In the genomic region with DNA sequence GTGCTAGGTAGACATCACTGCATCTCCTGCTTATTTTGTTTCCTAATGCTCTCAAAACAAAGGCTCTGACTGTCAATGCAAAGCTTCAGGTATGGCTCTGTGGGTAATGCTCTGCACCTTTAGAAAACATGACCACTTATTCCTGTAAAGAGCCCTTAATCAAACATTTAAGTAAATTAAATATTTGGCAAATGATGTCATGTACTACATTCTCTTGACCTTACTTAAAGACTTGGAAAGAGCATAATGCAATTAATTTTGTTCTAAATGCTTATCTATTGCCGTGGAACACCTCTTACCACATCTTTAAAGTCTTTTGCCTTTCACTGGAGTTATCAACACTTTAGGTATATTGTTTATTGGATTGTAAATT, we compare ENCODE assay signal across 16 mouse cellular contexts.
DNase-seq lines count a peak whose midpoint lies in the region; ATAC-seq and TF ChIP-seq lines count a peak whose summit lies in the region.
"Had no signal": no experiment of that assay in that cellular context is flagged by ENCODE, and none has a peak within 500 bp of the region (broad histone marks: within the 10 kb centered on the region; RNA-seq: fewer than 3 reads in every experiment).

No protein-coding gene starts in this region.

- H3K4me3 ChIP-seq in heart, adult 2 months = no peak overlapping the region
- H3K4me3 ChIP-seq in heart, embryonic 11.5 days (ENCODE audit: low read depth, low read length) = no peak overlapping the region
- H3K4me3 ChIP-seq in lung, embryonic 14.5 days (ENCODE audit: low read depth, low read length) = no peak overlapping the region
- no peak overlapping the region for H3K4me3 ChIP-seq in brown adipose tissue, adult 24 weeks (ENCODE audit: insufficient read depth, low read depth, low read length)
- no peak overlapping the region for H3K4me3 ChIP-seq in stomach, postnatal 0 days (ENCODE audit: low read depth, low read length)
- H3K4me3 ChIP-seq in kidney, embryonic 16.5 days (ENCODE audit: low read length) = no peak overlapping the region
- H3K4me3 ChIP-seq: embryonic facial prominence, embryonic 13.5 days; forebrain, embryonic 13.5 days; hindbrain, embryonic 15.5 days had no signal

- TF ChIP-seq POLR2A in heart, adult 2 months (IDR thresholded peaks at IDR 0.05; ENCODE audit: insufficient read depth, low read depth, low read length) = no peak

- H3K36me3 ChIP-seq in heart, adult 2 months (ENCODE audit: control insufficient read depth, insufficient read depth, low read length) = peaks cover 2% of the 10 kb centered on the region; the same call in 1 of the 2 replicates
- H3K36me3 ChIP-seq in heart, embryonic 11.5 days (ENCODE audit: control insufficient read depth, insufficient read depth, low read length) = no peaks in the 10 kb centered on the region
- H3K36me3 ChIP-seq in lung, embryonic 14.5 days (ENCODE audit: insufficient read depth) = no peaks in the 10 kb centered on the region
- no peaks in the 10 kb centered on the region for H3K36me3 ChIP-seq in stomach, postnatal 0 days (ENCODE audit: control insufficient read depth, insufficient read depth, low read length)
- H3K36me3 ChIP-seq in kidney, embryonic 16.5 days (ENCODE audit: insufficient read depth, low read length) = no peaks in the 10 kb centered on the region
- H3K36me3 ChIP-seq: embryonic facial prominence, embryonic 13.5 days; hindbrain, embryonic 15.5 days had no signal

- H3K9me3 ChIP-seq in heart, embryonic 11.5 days (replicated peaks; ENCODE audit: control insufficient read depth, low read length) = no peaks in the 10 kb centered on the region
- H3K9me3 ChIP-seq in lung, embryonic 14.5 days (ENCODE audit: low read depth, low read length) = no peaks in the 10 kb centered on the region
- H3K9me3 ChIP-seq in stomach, postnatal 0 days (ENCODE audit: control insufficient read depth, low read length) = no peaks in the 10 kb centered on the region
- H3K9me3 ChIP-seq in kidney, embryonic 16.5 days (ENCODE audit: low read length) = no peaks in the 10 kb centered on the region
- H3K9me3 ChIP-seq: embryonic facial prominence, embryonic 13.5 days; forebrain, embryonic 13.5 days; hindbrain, embryonic 15.5 days had no signal

- peak overlapping the region; percentile 34; the same call in 1 of the 2 replicates for H3K9ac ChIP-seq in heart, adult 2 months (ENCODE audit: low read depth, low read length)
- no peak overlapping the region for H3K9ac ChIP-seq in heart, embryonic 11.5 days (ENCODE audit: low read depth, low read length)
- H3K9ac ChIP-seq in lung, embryonic 14.5 days = no peak overlapping the region
- no peak overlapping the region for H3K9ac ChIP-seq in stomach, postnatal 0 days (ENCODE audit: low read length)
- H3K9ac ChIP-seq in kidney, embryonic 16.5 days (replicated peaks; ENCODE audit: low read length) = no peak overlapping the region
- H3K9ac ChIP-seq: embryonic facial prominence, embryonic 13.5 days; forebrain, embryonic 13.5 days; forebrain, postnatal 0 days; hindbrain, embryonic 15.5 days had no signal

- intact Hi-C loops in heart, adult 2 months (cut with DNase I) = loop anchor here (5.0 kb wide), 1 partner anchor 72 kb away; a partner anchor contains a TSS

- no peak for DNase-seq in heart, adult 2 months
- DNase-seq in lung, embryonic 14.5 days = peak; percentile 20
- DNase-seq in lung, postnatal 14 days = no peak
- DNase-seq in stomach, postnatal 0 days (ENCODE audit: low spot score) = no peak
- DNase-seq: adrenal gland, postnatal 10 days; cerebellum, adult 18-20 months; cerebellum, adult 9-11 months; cerebellum, postnatal 36 days; forebrain, postnatal 0 days; gastrocnemius, postnatal 25 days had no signal

- peak overlapping the region; percentile 42 for H3K27ac ChIP-seq in heart, adult 2 months
- no peak overlapping the region for H3K27ac ChIP-seq in heart, embryonic 11.5 days (ENCODE audit: low read depth, low read length)
- H3K27ac ChIP-seq in lung, embryonic 14.5 days (ENCODE audit: low read depth) = no peak overlapping the region
- H3K27ac ChIP-seq in brown adipose tissue, adult 24 weeks (replicated peaks; ENCODE audit: low read depth, low read length) = peak overlapping the region; percentile 71
- peak overlapping the region; percentile 75 for H3K27ac ChIP-seq in stomach, postnatal 0 days (replicated peaks)
- no peak overlapping the region for H3K27ac ChIP-seq in kidney, embryonic 16.5 days (ENCODE audit: low read length)
- H3K27ac ChIP-seq: embryonic facial prominence, embryonic 13.5 days; forebrain, embryonic 13.5 days; hindbrain, embryonic 15.5 days had no signal

- no peaks in the 10 kb centered on the region for H3K27me3 ChIP-seq in heart, adult 2 months (ENCODE audit: control insufficient read depth, insufficient read depth, low read length)
- H3K27me3 ChIP-seq in heart, embryonic 11.5 days (ENCODE audit: control insufficient read depth, insufficient read depth, low read length) = no peaks in the 10 kb centered on the region
- no peaks in the 10 kb centered on the region for H3K27me3 ChIP-seq in lung, embryonic 14.5 days (ENCODE audit: insufficient read depth, low read length)
- no peaks in the 10 kb centered on the region for H3K27me3 ChIP-seq in stomach, postnatal 0 days (ENCODE audit: control insufficient read depth, insufficient read depth, low read length)
- H3K27me3 ChIP-seq in kidney, embryonic 16.5 days (ENCODE audit: insufficient read depth, low read length) = no peaks in the 10 kb centered on the region
- H3K27me3 ChIP-seq: embryonic facial prominence, embryonic 13.5 days; forebrain, embryonic 13.5 days; hindbrain, embryonic 15.5 days had no signal

- WGBS in heart, adult 2 months = 64% methylated on average over 1 of the region's 1 CpGs
- 59% methylated on average over 1 of the region's 1 CpGs for WGBS in heart, embryonic 11.5 days (ENCODE audit: insufficient replicate concordance)
- WGBS in lung, embryonic 14.5 days = 26% methylated on average over 1 of the region's 1 CpGs
- WGBS in stomach, postnatal 0 days = 24% methylated on average over 1 of the region's 1 CpGs
- 52% methylated on average over 1 of the region's 1 CpGs for WGBS in kidney, embryonic 16.5 days

- H3K4me2 ChIP-seq in heart, embryonic 11.5 days = no peak overlapping the region
- H3K4me2 ChIP-seq in lung, embryonic 14.5 days = no peak overlapping the region
- no peak overlapping the region for H3K4me2 ChIP-seq in stomach, postnatal 0 days (replicated peaks; ENCODE audit: low read depth)
- H3K4me2 ChIP-seq in kidney, embryonic 16.5 days (replicated peaks; ENCODE audit: low read depth, low read length) = no peak overlapping the region
- H3K4me2 ChIP-seq: embryonic facial prominence, embryonic 13.5 days; forebrain, embryonic 13.5 days; hindbrain, embryonic 15.5 days had no signal

- H3K4me1 ChIP-seq in heart, adult 2 months (ENCODE audit: control insufficient read depth, insufficient read depth, low read length) = peaks cover 7% of the 10 kb centered on the region
- H3K4me1 ChIP-seq in heart, embryonic 11.5 days (ENCODE audit: control insufficient read depth, insufficient read depth, low read length) = no peaks in the 10 kb centered on the region
- H3K4me1 ChIP-seq in lung, embryonic 14.5 days (ENCODE audit: insufficient read depth) = no peaks in the 10 kb centered on the region
- H3K4me1 ChIP-seq in brown adipose tissue, adult 24 weeks (ENCODE audit: control insufficient read depth, insufficient read depth, insufficient read length, low read length) = peaks cover 3% of the 10 kb centered on the region; the same call in 1 of the 2 replicates
- H3K4me1 ChIP-seq in stomach, postnatal 0 days (replicated peaks; ENCODE audit: control insufficient read depth, insufficient read depth) = no peaks in the 10 kb centered on the region
- no peaks in the 10 kb centered on the region for H3K4me1 ChIP-seq in kidney, embryonic 16.5 days (ENCODE audit: insufficient read depth, low read length)
- H3K4me1 ChIP-seq: embryonic facial prominence, embryonic 13.5 days; forebrain, embryonic 13.5 days; hindbrain, embryonic 15.5 days had no signal

- TF ChIP-seq EP300 in heart, adult 2 months (IDR thresholded peaks at IDR 0.05; ENCODE audit: insufficient read depth, low read depth, low read length) = no peak
- no peak for TF ChIP-seq EP300 in stomach, postnatal 0 days (optimal IDR thresholded peaks at IDR 0.05)

- no peak for ATAC-seq in heart, embryonic 11.5 days (replicated peaks; ENCODE audit: insufficient number of reproducible peaks, low FRiP score, low TSS enrichment)
- peak; percentile 83 for ATAC-seq in lung, embryonic 14.5 days (ENCODE audit: insufficient read depth)
- ATAC-seq in stomach, postnatal 0 days (ENCODE audit: low FRiP score, low TSS enrichment) = peak; percentile 88
- ATAC-seq in kidney, embryonic 16.5 days (ENCODE audit: low FRiP score, low TSS enrichment) = no peak
- ATAC-seq: forebrain, embryonic 13.5 days; forebrain, postnatal 0 days had no signal

- no peak for TF ChIP-seq CTCF in heart, adult 2 months (IDR thresholded peaks at IDR 0.05)
- TF ChIP-seq CTCF in lung, embryonic 14.5 days (IDR thresholded peaks at IDR 0.05; ENCODE audit: low read depth) = no peak
- TF ChIP-seq CTCF in stomach, postnatal 0 days (IDR thresholded peaks at IDR 0.05; ENCODE audit: low read depth) = no peak

- H3K79me2 ChIP-seq in heart, adult 2 months (replicated peaks; ENCODE audit: control insufficient read depth, insufficient read depth, low read length) = no peaks in the 10 kb centered on the region

Comparison
In these comparisons a context has a peak if more than half of its experiments do, and no peak if none do; other contexts are left out.
1. H3K27ac ChIP-seq: peak in heart, adult 2 months (single experiment), brown adipose tissue, adult 24 weeks (single experiment) and stomach, postnatal 0 days (single experiment); none in heart, embryonic 11.5 days (single experiment), lung, embryonic 14.5 days (single experiment) and kidney, embryonic 16.5 days (single experiment).
2. ATAC-seq: peak in lung, embryonic 14.5 days (single experiment) and stomach, postnatal 0 days (single experiment); none in heart, embryonic 11.5 days (single experiment) and kidney, embryonic 16.5 days (single experiment).